Mouse (Mus musculus) erythroblast, embryonic 14.5 days (primary cell): ENCODE measurements around the gene Reep6. TPM values are rescaled to one million over a fixed set of nuclear protein-coding genes. Genes with fewer than 3 reads are reported as not detected.

Experiments used
- H3K27me3 ChIP-seq: 2 replicates; pipeline ENCODE4 v1.6.1; 2012; ENCODE audit warnings: inconsistent platforms; ENCODE audit not compliant: control insufficient read depth
- H3K36me3 ChIP-seq: 2 replicates; pipeline ENCODE4 v1.6.1; 2012; ENCODE audit warnings: mild to moderate bottlenecking, inconsistent platforms; ENCODE audit not compliant: control insufficient read depth
- H3K4me1 ChIP-seq: 2 replicates; pipeline ENCODE4 v1.6.1; 2012; ENCODE audit warnings: inconsistent platforms; ENCODE audit not compliant: control insufficient read depth
- H3K4me3 ChIP-seq: replicated peaks from 2 replicates; pipeline ENCODE3; 2012; ENCODE audit warnings: moderate library complexity, mild to moderate bottlenecking, inconsistent platforms
- H3K9me3 ChIP-seq: 2 replicates; pipeline ENCODE4 v1.6.1; 2012; ENCODE audit warnings: low read length, inconsistent platforms, mixed read lengths; ENCODE audit not compliant: control insufficient read depth
- GATA1 ChIP-seq: IDR thresholded peaks from 2 replicates; pipeline ENCODE4 v1.6.1; 2012; ENCODE audit warnings: low read length, inconsistent platforms, mixed read lengths
- TAL1 ChIP-seq: IDR thresholded peaks from 3 replicates; pipeline ENCODE4 v1.6.1; 2012; ENCODE audit warnings: low read length, inconsistent platforms, mixed read lengths
- polyA plus RNA-seq: library from polyadenylated mRNA; stranded (reverse); fragments of >175 nt; gene quantifications from 2 replicates; pipeline ENCODE4 v1.2.3, GENCODE M21; 2012

Reep6 gene
- polyA plus RNA-seq, 1 experiment = 21.4 TPM

- TF ChIP-seq TAL1 (no peak), GATA1 (no peak)
- Histone ChIP-seq H3K4me1 (peaks cover 64% of the 10 kb centered on the region), H3K36me3 (peaks cover 44% of the 10 kb centered on the region), H3K27me3 (peaks cover 17% of the 10 kb centered on the region), H3K9me3 (no peaks in the 10 kb centered on the region), H3K4me3 (peak within 1 kb of the TSS; percentile 97)
Measured at GRCm38 (mm10) chr10:80292251-80293146, 37.3 kb upstream of the Reep6 start, which contains the start of gene Rps15. Rps15 (plus strand) TSS chr10:80292453.

GRCm38 (mm10) chr10:80293325-80293724, 36.4 kb upstream of the Reep6 start:
- TF ChIP-seq GATA1 = no peak
- no peak for TF ChIP-seq TAL1
- Histone ChIP-seq H3K4me3 (peak overlapping the region; percentile 97), H3K9me3 (no peaks in the 10 kb centered on the region), H3K4me1 (peaks cover 65% of the 10 kb centered on the region), H3K27me3 (peaks cover 26% of the 10 kb centered on the region), H3K36me3 (peaks cover 36% of the 10 kb centered on the region)

- H3K4me1 ChIP-seq = peaks cover 63% of the 10 kb centered on the region
Measured at GRCm38 (mm10) chr10:80294311-80294710, 35.4 kb upstream of the Reep6 start.

GRCm38 (mm10) chr10:80294788-80295303, 34.9 kb upstream of the Reep6 start:
- Histone ChIP-seq H3K4me1 (peaks cover 62% of the 10 kb centered on the region), H3K27me3 (peaks cover 41% of the 10 kb centered on the region), H3K4me3 (no peak overlapping the region), H3K9me3 (no peaks in the 10 kb centered on the region), H3K36me3 (peaks cover 24% of the 10 kb centered on the region)
- TF ChIP-seq TAL1 = no peak
- TF ChIP-seq GATA1 = no peak

More at GRCm38 (mm10) chr10:80294311-80294710, 35.4 kb upstream of the Reep6 start:
- TF ChIP-seq TAL1 (no peak), GATA1 (no peak)
- Histone ChIP-seq H3K36me3 (peaks cover 26% of the 10 kb centered on the region), H3K27me3 (peaks cover 35% of the 10 kb centered on the region), H3K4me3 (peak overlapping the region; percentile 35), H3K9me3 (no peaks in the 10 kb centered on the region)

GRCm38 (mm10) chr10:80295618-80296425, 33.9 kb upstream of the Reep6 start, which contains the start of gene Apc2:
Apc2 (plus strand) TSS chr10:80295977.
- H3K9me3 ChIP-seq = no peaks in the 10 kb centered on the region
- H3K27me3 ChIP-seq = peaks cover 51% of the 10 kb centered on the region
- peaks cover 24% of the 10 kb centered on the region for H3K36me3 ChIP-seq
- H3K4me1 ChIP-seq = peaks cover 62% of the 10 kb centered on the region
- TF ChIP-seq TAL1 (no peak), GATA1 (no peak)
- H3K4me3 ChIP-seq = peak within 1 kb of the TSS; percentile 42

- Histone ChIP-seq H3K4me3 (no peak overlapping the region), H3K27me3 (peaks cover 61% of the 10 kb centered on the region)
Measured at GRCm38 (mm10) chr10:80296824-80297223, 32.9 kb upstream of the Reep6 start.

GRCm38 (mm10) chr10:80297526-80298133, 32.1 kb upstream of the Reep6 start:
- peaks cover 24% of the 10 kb centered on the region for H3K36me3 ChIP-seq
- TF ChIP-seq TAL1 (no peak), GATA1 (no peak)
- peaks cover 58% of the 10 kb centered on the region for H3K4me1 ChIP-seq
- H3K4me3 ChIP-seq = no peak overlapping the region
- peaks cover 69% of the 10 kb centered on the region for H3K27me3 ChIP-seq
- no peaks in the 10 kb centered on the region for H3K9me3 ChIP-seq

More at GRCm38 (mm10) chr10:80296824-80297223, 32.9 kb upstream of the Reep6 start:
- H3K4me1 ChIP-seq = peaks cover 57% of the 10 kb centered on the region
- peaks cover 24% of the 10 kb centered on the region for H3K36me3 ChIP-seq
- H3K9me3 ChIP-seq = no peaks in the 10 kb centered on the region
- TF ChIP-seq GATA1 (no peak), TAL1 (no peak)

- H3K27me3 ChIP-seq = peaks cover 78% of the 10 kb centered on the region
- H3K9me3 ChIP-seq = no peaks in the 10 kb centered on the region
- TF ChIP-seq GATA1 (no peak), TAL1 (no peak)
Measured at GRCm38 (mm10) chr10:80298571-80299281, 31.0 kb upstream of the Reep6 start.

More at GRCm38 (mm10) chr10:80298571-80299281, 31.0 kb upstream of the Reep6 start:
- Histone ChIP-seq H3K4me3 (no peak overlapping the region), H3K4me1 (peaks cover 47% of the 10 kb centered on the region), H3K36me3 (peaks cover 15% of the 10 kb centered on the region)
